Mouse (Mus musculus) forebrain, embryonic 14.5 days (tissue): ENCODE measurements at regions not wholly inside any gene's neighbourhood (a gene's known extent, or its start where the extent isn't known, plus 50 kb on each side); places are given as distances from the start of the nearest gene placed in this dataset.

Source experiments
- ATAC-seq: fragments of 200-750 bp; cut with Nextera tagmentation; 2 replicates; pipeline ENCODE4 v1.8.0; 2017; ENCODE audit warnings: mild to moderate bottlenecking, moderate library complexity
- DNase-seq: peaks from one replicate; pipeline ENCODE4 v3.0.0-alpha.2; 2015; ENCODE audit warnings: low spot score
- H3K27ac ChIP-seq: fragments of 300-500 bp; sonication (generic); 2 replicates; pipeline ENCODE4 v1.5.1; 2014; ENCODE audit warnings: low read depth, mild to moderate bottlenecking, control low read depth, low read length, moderate library complexity
- H3K27me3 ChIP-seq: fragments of 300-500 bp; sonication (generic); replicated peaks from 2 replicates; pipeline ENCODE4 v1.6.1; 2014; ENCODE audit warnings: low read length, control low read depth, mixed read lengths; ENCODE audit not compliant: control insufficient read depth, insufficient read depth
- H3K36me3 ChIP-seq: fragments of 300-500 bp; sonication (generic); 2 replicates; pipeline ENCODE4 v1.6.1; 2014; ENCODE audit warnings: low read length, control low read depth; ENCODE audit not compliant: control insufficient read depth, insufficient read depth
- H3K4me1 ChIP-seq: fragments of 300-500 bp; sonication (generic); 2 replicates; pipeline ENCODE4 v1.6.1; 2014; ENCODE audit warnings: antibody characterized with exemption, low read length, control low read depth; ENCODE audit not compliant: control insufficient read depth, insufficient read depth
- H3K4me2 ChIP-seq: fragments of 300-500 bp; sonication (generic); 2 replicates; pipeline ENCODE4 v1.6.1; 2014; ENCODE audit warnings: mild to moderate bottlenecking, control low read depth, low read length
- H3K4me3 ChIP-seq: fragments of 300-500 bp; sonication (generic); 2 replicates; pipeline ENCODE4 v1.5.1; 2014; ENCODE audit warnings: low read depth, low read length, control low read depth
- H3K9ac ChIP-seq: fragments of 300-500 bp; sonication (generic); 2 replicates; pipeline ENCODE4 v1.6.1; 2014; ENCODE audit warnings: mild to moderate bottlenecking, low read length, control low read depth, moderate library complexity
- H3K9me3 ChIP-seq: fragments of 300-500 bp; sonication (generic); replicated peaks from 2 replicates; pipeline ENCODE4 v1.6.1; 2016; ENCODE audit warnings: low read length, control low read depth, mixed read lengths; ENCODE audit not compliant: control insufficient read depth
- WGBS: fragments of 180-500 bp; shearing (Covaris S2); extraction: QIAGEN DNeasy Blood & Tissue Kit; methylation state at CpG from one replicate; pipeline ENCODE4 v1.1.7; 2014; 5-methylcytosine and 5-hydroxymethylcytosine counted together

GRCm38 (mm10) chr2:167833290-167833953 lies 98.4 kb upstream of the Ptpn1 start:
- 42% methylated on average over 20 of the region's 20 CpGs for WGBS
- H3K9ac ChIP-seq: no peak overlapping the region
- no peaks in the 10 kb centered on the region for H3K27me3 ChIP-seq

GRCm38 (mm10) chr2:167831076-167832039 lies 100.5 kb upstream of the Ptpn1 start:
- H3K27me3 ChIP-seq: no peaks in the 10 kb centered on the region
- H3K9ac ChIP-seq: no peak overlapping the region
- 87% methylated on average over 26 of the region's 26 CpGs for WGBS
- H3K4me1 ChIP-seq: peaks cover 5% of the 10 kb centered on the region; the same call in 1 of the 2 replicates
- ATAC-seq: no peak
- no peak overlapping the region for H3K4me3 ChIP-seq
- no peak overlapping the region for H3K27ac ChIP-seq
- no peaks in the 10 kb centered on the region for H3K9me3 ChIP-seq
- no peak overlapping the region for H3K4me2 ChIP-seq
- DNase-seq: no peak
- H3K36me3 ChIP-seq: no peaks in the 10 kb centered on the region

More at GRCm38 (mm10) chr2:167833290-167833953, 98.4 kb upstream of the Ptpn1 start:
- H3K4me1 ChIP-seq: peaks cover 5% of the 10 kb centered on the region; the same call in 1 of the 2 replicates
- ATAC-seq: no peak
- H3K4me2 ChIP-seq: no peak overlapping the region
- H3K36me3 ChIP-seq: no peaks in the 10 kb centered on the region
- H3K27ac ChIP-seq: no peak overlapping the region
- H3K9me3 ChIP-seq: no peaks in the 10 kb centered on the region
- DNase-seq: peak; percentile 44
- H3K4me3 ChIP-seq: no peak overlapping the region

DNA sequence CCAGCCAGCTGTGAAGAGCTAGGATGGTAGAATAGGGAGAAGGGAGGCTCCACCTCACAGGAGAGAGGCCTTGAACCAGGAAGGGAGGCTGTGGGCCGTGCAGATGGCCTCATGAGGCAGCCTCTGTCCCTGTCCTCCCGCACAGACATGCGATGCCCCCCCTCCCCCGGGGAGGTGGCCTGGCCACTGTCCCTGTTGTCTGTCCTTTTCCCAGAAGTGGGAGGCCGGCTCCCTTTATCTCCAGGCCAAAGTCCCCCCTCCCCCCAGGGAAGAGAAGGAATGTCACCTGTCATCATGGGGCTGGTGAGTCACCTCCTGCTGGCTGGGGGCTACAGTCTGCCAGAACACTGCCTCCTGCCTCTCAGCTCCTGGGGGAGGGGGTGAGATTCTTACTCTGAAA lies 103.6 kb upstream of the Ptpn1 start:
- Histone ChIP-seq H3K36me3 (no peaks in the 10 kb centered on the region), H3K4me3 (no peak overlapping the region), H3K9me3 (no peaks in the 10 kb centered on the region), H3K9ac (no peak overlapping the region), H3K4me2 (no peak overlapping the region), H3K27me3 (no peaks in the 10 kb centered on the region), H3K27ac (no peak overlapping the region), H3K4me1 (no peaks in the 10 kb centered on the region)
- DNase-seq (no peak), ATAC-seq (no peak)
- 53% methylated on average over 5 of the region's 5 CpGs for WGBS

DNA sequence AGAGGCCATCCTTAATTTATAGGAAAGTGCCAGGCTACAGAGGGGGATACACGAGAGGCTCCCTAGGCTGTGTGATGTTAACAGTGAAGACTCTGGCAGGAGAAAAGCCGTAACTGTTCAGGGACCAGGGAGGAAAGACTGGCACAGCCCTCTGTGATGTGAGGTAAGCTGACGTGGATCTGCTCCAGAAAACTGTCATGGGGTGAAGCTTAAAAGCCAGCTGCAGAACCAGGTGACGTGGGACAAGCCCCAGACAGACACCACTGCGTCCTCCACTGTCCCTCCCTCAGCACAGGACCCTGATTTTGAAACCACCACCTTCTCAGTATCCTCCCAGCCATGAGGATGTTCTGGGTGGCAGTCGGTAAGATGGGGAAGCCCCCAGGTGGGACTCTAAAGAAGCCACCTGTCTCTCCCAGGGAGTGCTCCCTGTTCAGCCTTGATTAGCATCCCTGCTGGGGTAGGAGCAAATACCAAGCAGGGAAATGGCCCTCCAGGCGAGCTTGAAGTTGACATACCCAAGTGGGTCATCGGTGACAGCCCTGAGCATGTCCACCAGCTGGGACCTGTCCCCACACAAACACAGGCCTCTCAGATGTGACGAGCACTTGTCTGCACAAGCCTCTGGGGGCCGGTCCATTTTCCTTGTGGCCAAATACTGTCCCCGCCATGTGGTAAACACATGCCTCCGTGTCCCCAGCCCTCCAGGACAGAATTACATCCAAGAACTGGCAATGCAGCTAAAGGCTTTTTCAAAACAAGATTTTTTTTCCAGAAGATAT lies 104.7 kb upstream of the Ptpn1 start:
- DNase-seq (no peak), ATAC-seq (no peak)
- WGBS: 64% methylated on average over 12 of the region's 12 CpGs
- Histone ChIP-seq H3K27me3 (no peaks in the 10 kb centered on the region), H3K4me1 (no peaks in the 10 kb centered on the region), H3K9ac (no peak overlapping the region), H3K4me2 (no peak overlapping the region), H3K9me3 (no peaks in the 10 kb centered on the region), H3K36me3 (no peaks in the 10 kb centered on the region), H3K4me3 (no peak overlapping the region), H3K27ac (no peak overlapping the region)

DNA sequence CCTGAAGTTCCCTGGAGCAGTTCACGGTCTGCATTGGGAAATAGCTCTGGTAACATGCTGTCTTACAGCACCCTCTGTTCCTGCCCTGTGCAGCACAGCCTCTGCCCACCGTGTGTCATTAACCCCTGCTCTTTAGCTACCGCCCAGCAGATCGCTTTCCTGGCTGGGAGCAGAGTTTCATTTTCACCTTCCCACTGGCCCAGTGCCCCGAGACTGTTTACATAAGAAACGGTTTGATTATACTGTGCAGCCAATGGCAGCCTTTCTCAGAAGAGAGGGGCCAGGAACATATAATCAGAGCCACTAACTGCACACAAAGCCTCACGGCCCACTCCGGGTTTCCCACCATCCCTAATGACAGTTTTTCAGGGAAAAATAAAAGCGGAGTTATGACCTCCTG lies 108.3 kb upstream of the Ptpn1 start:
- H3K27ac ChIP-seq: peak overlapping the region; percentile 39; the same call in 1 of the 2 replicates

GRCm38 (mm10) chr2:167823044-167823443 lies 108.8 kb upstream of the Ptpn1 start:
- 90% methylated on average over 3 of the region's 3 CpGs for WGBS
- ATAC-seq (no peak), DNase-seq (no peak)
- H3K9ac ChIP-seq: no peak overlapping the region
- no peaks in the 10 kb centered on the region for H3K27me3 ChIP-seq
- H3K9me3 ChIP-seq: no peaks in the 10 kb centered on the region
- no peak overlapping the region for H3K27ac ChIP-seq
- no peak overlapping the region for H3K4me3 ChIP-seq
- H3K4me1 ChIP-seq: no peaks in the 10 kb centered on the region
- H3K4me2 ChIP-seq: no peak overlapping the region
- no peaks in the 10 kb centered on the region for H3K36me3 ChIP-seq

More for the DNA sequence above, 108.3 kb upstream of the Ptpn1 start:
- Histone ChIP-seq H3K36me3 (no peaks in the 10 kb centered on the region), H3K4me2 (no peak overlapping the region), H3K4me1 (no peaks in the 10 kb centered on the region), H3K9me3 (no peaks in the 10 kb centered on the region), H3K9ac (no peak overlapping the region), H3K27me3 (no peaks in the 10 kb centered on the region), H3K4me3 (no peak overlapping the region)
- ATAC-seq (peak; percentile 58; the same call in 1 of the 2 replicates), DNase-seq (peak; percentile 63)
- WGBS: 18% methylated on average over 9 of the region's 9 CpGs

DNA sequence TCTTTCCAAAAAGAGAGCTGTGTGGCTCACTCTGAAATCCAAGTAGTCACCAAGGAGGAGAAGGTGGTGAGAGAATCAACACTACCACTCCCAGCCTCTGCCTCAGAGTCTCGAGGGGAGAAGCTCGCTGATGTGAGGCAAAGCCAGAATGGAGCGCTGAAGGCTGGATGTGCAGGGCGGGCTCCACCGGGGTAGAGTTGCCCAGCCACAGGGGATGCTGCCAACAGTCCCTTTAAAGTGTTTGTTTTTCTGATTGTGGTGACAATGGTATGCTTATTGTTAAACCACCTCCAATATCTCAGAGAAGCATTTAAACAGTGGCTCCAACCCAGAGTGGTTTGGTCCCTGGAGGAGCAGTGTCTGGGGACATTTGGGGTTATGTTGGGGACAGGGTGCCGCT lies 110.7 kb upstream of the Ptpn1 start:
- Histone ChIP-seq H3K27me3 (no peaks in the 10 kb centered on the region), H3K4me1 (no peaks in the 10 kb centered on the region), H3K9ac (no peak overlapping the region), H3K4me2 (no peak overlapping the region), H3K4me3 (no peak overlapping the region), H3K9me3 (no peaks in the 10 kb centered on the region), H3K36me3 (no peaks in the 10 kb centered on the region), H3K27ac (no peak overlapping the region)
- 79% methylated on average over 6 of the region's 6 CpGs for WGBS
- DNase-seq: no peak
- no peak for ATAC-seq

- Histone ChIP-seq H3K9ac (no peak overlapping the region), H3K36me3 (no peaks in the 10 kb centered on the region), H3K9me3 (no peaks in the 10 kb centered on the region), H3K4me2 (no peak overlapping the region), H3K27ac (no peak overlapping the region), H3K27me3 (no peaks in the 10 kb centered on the region), H3K4me3 (no peak overlapping the region), H3K4me1 (no peaks in the 10 kb centered on the region)
- no peak for DNase-seq
- WGBS: 81% methylated on average over 10 of the region's 10 CpGs
- no peak for ATAC-seq
Measured at GRCm38 (mm10) chr2:167818799-167819198, 113.1 kb upstream of the Ptpn1 start.
